Mouse (Mus musculus): ENCODE data around the gene Diaph2.

Gene Diaph2

GRCm38 (mm10) chrX:129749571-129750061 lies at the start of gene Diaph2:
Gene Diaph2 (plus strand): TSS chrX:129749742.
- DNase-seq (ENCODE audit: low spot score in 2 of 2) = peak in 1 of 2 experiments; percentile 75

GRCm38 (mm10) chrX:129701634-129702312 lies 47.8 kb upstream of the Diaph2 start:
- no peak for DNase-seq (ENCODE audit: low spot score in 2 of 2)

GRCm38 (mm10) chrX:129709656-129710055 lies 39.9 kb upstream of the Diaph2 start:
- no peak for DNase-seq (ENCODE audit: low spot score in 2 of 2)

- DNase-seq (ENCODE audit: low spot score in 2 of 2) = no peak
Observed at GRCm38 (mm10) chrX:129728717-129729220, 20.8 kb upstream of the Diaph2 start.

GRCm38 (mm10) chrX:129736562-129736961 lies 13.0 kb upstream of the Diaph2 start:
- DNase-seq (ENCODE audit: low spot score in 2 of 2) = no peak

- no peak for DNase-seq (ENCODE audit: low spot score in 2 of 2)
Observed at GRCm38 (mm10) chrX:129739226-129739625, 10.3 kb upstream of the Diaph2 start.

GRCm38 (mm10) chrX:129742981-129743380 lies 6.6 kb upstream of the Diaph2 start:
- DNase-seq (ENCODE audit: low spot score in 2 of 2) = no peak

- DNase-seq (ENCODE audit: low spot score in 2 of 2) = no peak
Observed at GRCm38 (mm10) chrX:129745976-129746375, 3.6 kb upstream of the Diaph2 start.

- no peak for DNase-seq (ENCODE audit: low spot score in 2 of 2)
Observed at GRCm38 (mm10) chrX:129749102-129749501, 440 bp upstream of the Diaph2 start.

- DNase-seq (ENCODE audit: low spot score in 2 of 2) = no peak
Observed at GRCm38 (mm10) chrX:129750094-129750569, 590 bp downstream of the Diaph2 start.

- no peak for DNase-seq (ENCODE audit: low spot score in 2 of 2)
Observed at GRCm38 (mm10) chrX:129750606-129751005, 1.1 kb downstream of the Diaph2 start.

- no peak for DNase-seq (ENCODE audit: low spot score in 2 of 2)
Observed at GRCm38 (mm10) chrX:129756606-129757005, 7.1 kb downstream of the Diaph2 start.

GRCm38 (mm10) chrX:129762649-129763048 lies 13.1 kb downstream of the Diaph2 start:
- no peak for DNase-seq (ENCODE audit: low spot score in 2 of 2)

- DNase-seq (ENCODE audit: low spot score in 2 of 2) = peak; percentile 26 to 44
Observed at GRCm38 (mm10) chrX:129765378-129765777, 15.8 kb downstream of the Diaph2 start.

GRCm38 (mm10) chrX:129766811-129767210 lies 17.3 kb downstream of the Diaph2 start:
- DNase-seq (ENCODE audit: low spot score in 2 of 2) = no peak

GRCm38 (mm10) chrX:129770625-129771024 lies 21.1 kb downstream of the Diaph2 start:
- DNase-seq (ENCODE audit: low spot score in 2 of 2) = no peak

- DNase-seq (ENCODE audit: low spot score in 2 of 2) = peak in 1 of 2 experiments; percentile 14
Observed at GRCm38 (mm10) chrX:129773556-129774255, 24.2 kb downstream of the Diaph2 start.

- no peak for DNase-seq (ENCODE audit: low spot score in 2 of 2)
Observed at GRCm38 (mm10) chrX:129774478-129774877, 24.9 kb downstream of the Diaph2 start.

- DNase-seq (ENCODE audit: low spot score in 2 of 2) = no peak
Observed at GRCm38 (mm10) chrX:129776761-129777160, 27.2 kb downstream of the Diaph2 start.

GRCm38 (mm10) chrX:129777404-129777962 lies 27.9 kb downstream of the Diaph2 start:
- DNase-seq (ENCODE audit: low spot score in 2 of 2) = no peak

- DNase-seq (ENCODE audit: low spot score in 2 of 2) = no peak
Observed at GRCm38 (mm10) chrX:129781844-129782243, 32.3 kb downstream of the Diaph2 start.

- DNase-seq (ENCODE audit: low spot score in 2 of 2) = no peak
Observed at GRCm38 (mm10) chrX:129784062-129784461, 34.5 kb downstream of the Diaph2 start.
